Mouse (Mus musculus) CH12.LX (cell line): ENCODE results near the gene 4930404H24Rik. TPM values are rescaled to one million over a fixed set of nuclear protein-coding genes. Genes with fewer than 3 reads are reported as not detected.

ENCODE experiments used
- DNase-seq: peaks from one replicate; pipeline ENCODE4 v3.0.0-alpha.2; 2013; ENCODE audit errors: extremely low read depth
- H3K27ac ChIP-seq: 2 replicates; pipeline ENCODE4 v1.5.1; 2012; ENCODE audit warnings: low read depth, mild to moderate bottlenecking, control low read depth, moderate library complexity; ENCODE audit not compliant: insufficient read depth
- H3K27me3 ChIP-seq: replicated peaks from 2 replicates; pipeline ENCODE3; 2012; ENCODE audit warnings: inconsistent platforms
- H3K36me3 ChIP-seq, 2 experiments: replicated peaks in 1 of 2; 2 replicates each; pipeline versions ENCODE3 to v1.6.1; 2012; ENCODE audit warnings: inconsistent platforms in 1 of 2, low read length in 1 of 2, mild to moderate bottlenecking in 1 of 2, mixed read lengths in 1 of 2, moderate library complexity in 1 of 2; ENCODE audit not compliant: control insufficient read depth in 1 of 2, insufficient read depth in 1 of 2
- H3K4me1 ChIP-seq, 2 experiments: 2 replicates each; pipeline ENCODE4 v1.6.1; 2012; ENCODE audit warnings: inconsistent platforms in 1 of 2, moderate library complexity in 1 of 2; ENCODE audit not compliant: insufficient read depth in 2 of 2, control insufficient read depth in 1 of 2
- H3K4me2 ChIP-seq: 2 replicates; pipeline ENCODE4 v1.6.1; 2012; ENCODE audit warnings: low read depth, mild to moderate bottlenecking, control low read depth; ENCODE audit not compliant: poor library complexity, insufficient read depth, severe bottlenecking
- H3K4me3 ChIP-seq, 3 experiments: fragments of 150-350 bp in 1 of 3; sonication (generic) in 1 of 3; replicated peaks in 1 of 3; 2 replicates each; pipeline versions ENCODE3 to v1.5.1; 2011 to 2012; ENCODE audit warnings: low read depth in 2 of 3, low read length in 2 of 3, mild to moderate bottlenecking in 2 of 3, moderate library complexity in 2 of 3, control low read depth in 1 of 3, improper control_type of control experiment in 1 of 3, inconsistent platforms in 1 of 3, mixed read lengths in 1 of 3; ENCODE audit not compliant: poor library complexity in 1 of 3
- H3K79me2 ChIP-seq: replicated peaks from 2 replicates; pipeline ENCODE4 v1.6.1; 2012; ENCODE audit warnings: mild to moderate bottlenecking, moderate library complexity; ENCODE audit not compliant: control insufficient read depth, poor library complexity, insufficient read depth, severe bottlenecking; ENCODE audit errors: extremely low read depth
- H3K9ac ChIP-seq: 2 replicates; pipeline ENCODE4 v1.6.1; 2012; ENCODE audit warnings: low read depth, mild to moderate bottlenecking, control low read depth, moderate library complexity; ENCODE audit not compliant: insufficient read depth
- H3K9me3 ChIP-seq: replicated peaks from 2 replicates; pipeline ENCODE3; 2012; ENCODE audit warnings: low read length, inconsistent platforms, mixed read lengths
- E2F4 ChIP-seq: IDR thresholded peaks from 2 replicates; pipeline ENCODE4 v1.6.1; 2011; ENCODE audit warnings: low read depth, low read length, improper control_type of control experiment; ENCODE audit not compliant: insufficient replicate concordance
- ELF1 ChIP-seq: IDR thresholded peaks from 2 replicates; pipeline ENCODE4 v1.6.1; 2014; ENCODE audit warnings: low read depth, mild to moderate bottlenecking, inconsistent platforms, low read length, improper control_type of control experiment
- GABPA ChIP-seq: IDR thresholded peaks from 2 replicates; pipeline ENCODE4 v1.6.1; 2012; ENCODE audit warnings: low read depth, low read length, improper control_type of control experiment, inconsistent platforms; ENCODE audit not compliant: insufficient replicate concordance
- JUN ChIP-seq: IDR thresholded peaks from 2 replicates; pipeline ENCODE4 v1.6.1; 2011; ENCODE audit warnings: low read depth, mild to moderate bottlenecking, low read length, improper control_type of control experiment, moderate library complexity; ENCODE audit not compliant: insufficient read depth
- MAZ ChIP-seq: IDR thresholded peaks from 2 replicates; pipeline ENCODE4 v1.6.1; 2012; ENCODE audit warnings: low read depth, mild to moderate bottlenecking, inconsistent platforms, low read length, improper control_type of control experiment, moderate library complexity
- MYC ChIP-seq: IDR thresholded peaks from 2 replicates; pipeline ENCODE4 v1.6.1; 2011; ENCODE audit warnings: low read depth, mild to moderate bottlenecking, improper control_type of control experiment, low read length
- NRF1 ChIP-seq: IDR thresholded peaks from 2 replicates; pipeline ENCODE4 v1.6.1; 2014; ENCODE audit warnings: low read depth, mild to moderate bottlenecking, inconsistent platforms, low read length, improper control_type of control experiment, moderate library complexity
- POLR2AphosphoS2 ChIP-seq: IDR thresholded peaks from 2 replicates; pipeline ENCODE4 v1.6.1; 2011; ENCODE audit warnings: low read depth, low read length, improper control_type of control experiment
- RAD21 ChIP-seq: IDR thresholded peaks from 2 replicates; pipeline ENCODE4 v1.6.1; 2011; ENCODE audit warnings: low read depth, mild to moderate bottlenecking, low read length, improper control_type of control experiment, moderate library complexity
- RCOR1 ChIP-seq: conservative IDR thresholded peaks from 2 replicates; pipeline ENCODE4 v1.6.1; 2012; ENCODE audit warnings: low read depth, mild to moderate bottlenecking, inconsistent platforms, low read length, improper control_type of control experiment
- SIN3A ChIP-seq: IDR thresholded peaks from 2 replicates; pipeline ENCODE4 v1.6.1; 2012; ENCODE audit warnings: low read length, improper control_type of control experiment, inconsistent platforms
- UBTF ChIP-seq: IDR thresholded peaks from 2 replicates; pipeline ENCODE4 v1.6.1; 2012; ENCODE audit warnings: low read depth, mild to moderate bottlenecking, inconsistent platforms, low read length, improper control_type of control experiment, moderate library complexity
- ZC3H11A ChIP-seq: IDR thresholded peaks from 2 replicates; pipeline ENCODE4 v1.6.1; 2012; ENCODE audit warnings: low read depth, mild to moderate bottlenecking, inconsistent platforms, low read length, improper control_type of control experiment
- ZMIZ1 ChIP-seq: IDR thresholded peaks from 2 replicates; pipeline ENCODE4 v1.6.1; 2012; ENCODE audit warnings: low read depth, mild to moderate bottlenecking, inconsistent platforms, low read length, improper control_type of control experiment
- ZNF384 ChIP-seq: IDR thresholded peaks from 2 replicates; pipeline ENCODE4 v1.6.1; 2012; ENCODE audit warnings: low read depth, low read length, improper control_type of control experiment, inconsistent platforms
- dilution Hi-C: fragments of 300-500 bp; cut with MboI; formaldehyde crosslinking; loops from 2 replicates; pipeline ENCODE4 v1.14.3; 2020; ENCODE audit warnings: low sequenced_read_pairs; ENCODE audit not compliant: extremely low pct_unique_long_range_greater_than_20kb, extremely low pct_ligation_motif_present
- in situ Hi-C: fragments of 300-500 bp; cut with MboI; formaldehyde crosslinking; loops from 3 replicates; pipeline ENCODE4 v1.14.3; 2019; ENCODE audit warnings: low sequenced_read_pairs, low pct_ligation_motif_present, low pct_unique_long_range_greater_than_20kb, mixed read lengths
- polyA plus RNA-seq: library from polyadenylated mRNA; unstranded; fragments of >175 nt; gene quantifications from 2 replicates; pipeline ENCODE4 v1.2.1, GENCODE M21; 2012; ENCODE audit warnings: low read depth; ENCODE audit not compliant: insufficient read length
- total RNA-seq, 2 experiments: library from RNA; depleted of rRNA; stranded (reverse); fragments of 300-350 nt in 1 of 2; fragments of >200 nt in 1 of 2; gene quantifications; 2 replicates each; pipeline ENCODE4 v1.2.3; 2012 to 2014

4930404H24Rik gene
- total and polyA plus RNA-seq, 3 experiments = not detected

- H3K4me2 ChIP-seq = no peak overlapping the region
- H3K27ac ChIP-seq = no peak overlapping the region
- TF ChIP-seq POLR2AphosphoS2 (no peak), RCOR1 (no peak), NRF1 (no peak), ZNF384 (no peak), ZC3H11A (no peak), UBTF (no peak), E2F4 (no peak), MAZ (no peak), JUN (no peak), ZMIZ1 (no peak), RAD21 (no peak), SIN3A (no peak), ELF1 (no peak), MYC (no peak)
- no peak overlapping the region for H3K9ac ChIP-seq
- in situ Hi-C loops = loop anchor here (5.0 kb wide), 1 partner anchor 66 kb away; no protein-coding TSS in a partner anchor
- H3K36me3 ChIP-seq = peaks cover 3 to 5% of the 10 kb centered on the region in 2 experiments
- H3K4me3 ChIP-seq = no peak overlapping the region
- H3K79me2 ChIP-seq = no peaks in the 10 kb centered on the region
- H3K4me1 ChIP-seq = peaks cover 29 to 43% of the 10 kb centered on the region in 2 experiments
- DNase-seq = no peak
- H3K27me3 ChIP-seq = no peaks in the 10 kb centered on the region
- H3K9me3 ChIP-seq = no peaks in the 10 kb centered on the region
- dilution Hi-C loops = no loop called here
These were observed 19.0 kb downstream of the 4930404H24Rik start for GRCm38 (mm10) chr2:153511562-153511961.

GRCm38 (mm10) chr2:153512416-153513323 is 20.1 kb downstream of the 4930404H24Rik start:
- H3K27ac ChIP-seq = no peak overlapping the region
- no peaks in the 10 kb centered on the region for H3K79me2 ChIP-seq
- peaks cover 3 to 5% of the 10 kb centered on the region in 2 experiments for H3K36me3 ChIP-seq
- no peak overlapping the region for H3K4me3 ChIP-seq
- no peaks in the 10 kb centered on the region for H3K27me3 ChIP-seq
- H3K9me3 ChIP-seq = no peaks in the 10 kb centered on the region
- no peak for TF ChIP-seq GABPA
- no peak overlapping the region for H3K4me2 ChIP-seq
- peaks cover 32 to 47% of the 10 kb centered on the region in 2 experiments for H3K4me1 ChIP-seq
- in situ Hi-C loops (loop anchor here (5.0 kb wide), 1 partner anchor 65 kb away; no protein-coding TSS in a partner anchor), dilution Hi-C loops (no loop called here)
- no peak overlapping the region for H3K9ac ChIP-seq
- no peak for DNase-seq
